Mouse (Mus musculus) cerebellum, postnatal 4 days (tissue): Measurements from ENCODE around the gene Hist1h2ah.
"Not testable (repeated sequence)": the region's sequence is repeated elsewhere in the genome, so short reads cannot be mapped to it uniquely, and the experiment has no call there.

Source experiments
- DNase-seq, 2 experiments: peaks; one replicate each; pipeline ENCODE4 v3.0.0; 2022; ENCODE audit warnings: low spot score in 2 of 2, mixed read lengths in 1 of 2

Hist1h2ah gene

DNA sequence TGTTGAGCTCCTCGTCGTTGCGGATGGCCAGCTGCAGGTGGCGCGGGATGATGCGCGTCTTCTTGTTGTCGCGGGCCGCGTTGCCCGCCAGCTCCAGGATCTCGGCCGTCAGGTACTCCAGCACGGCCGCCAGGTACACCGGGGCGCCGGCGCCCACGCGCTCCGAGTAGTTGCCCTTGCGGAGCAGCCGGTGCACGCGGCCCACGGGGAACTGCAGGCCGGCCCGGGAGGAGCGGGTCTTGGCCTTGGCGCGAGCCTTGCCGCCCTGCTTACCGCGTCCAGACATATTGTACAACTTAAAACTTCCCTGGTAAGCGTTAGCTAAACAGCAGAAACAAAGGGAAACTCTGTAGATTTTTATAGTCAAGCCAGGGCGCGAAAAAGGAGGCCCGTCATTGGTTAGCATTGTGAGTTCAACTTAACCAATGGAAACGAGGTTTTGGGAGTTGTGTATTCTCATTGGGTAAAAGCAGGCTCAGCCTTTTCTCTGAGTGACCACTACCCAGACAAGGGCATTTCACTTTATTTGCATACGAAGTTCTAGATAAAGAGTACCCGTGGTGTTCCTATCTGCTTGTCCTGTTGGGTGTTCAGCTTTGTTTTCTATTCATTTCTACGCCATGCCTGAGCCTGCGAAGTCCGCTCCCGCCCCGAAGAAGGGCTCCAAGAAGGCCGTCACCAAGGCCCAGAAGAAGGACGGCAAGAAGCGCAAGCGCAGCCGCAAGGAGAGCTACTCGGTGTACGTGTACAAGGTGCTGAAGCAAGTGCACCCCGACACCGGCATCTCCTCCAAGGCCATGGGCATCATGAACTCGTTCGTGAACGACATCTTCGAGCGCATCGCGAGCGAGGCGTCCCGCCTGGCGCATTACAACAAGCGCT is at the start of gene Hist1h2ah, which contains the start of gene Hist1h2bk:
Gene Hist1h2ah, minus strand, starts transcription at position 302 of the 882 bp plus-strand sequence.
Gene Hist1h2bk, plus strand, starts transcription at position 604 of the 882 bp plus-strand sequence.
- DNase-seq = peak; percentile 45 to 78

DNA sequence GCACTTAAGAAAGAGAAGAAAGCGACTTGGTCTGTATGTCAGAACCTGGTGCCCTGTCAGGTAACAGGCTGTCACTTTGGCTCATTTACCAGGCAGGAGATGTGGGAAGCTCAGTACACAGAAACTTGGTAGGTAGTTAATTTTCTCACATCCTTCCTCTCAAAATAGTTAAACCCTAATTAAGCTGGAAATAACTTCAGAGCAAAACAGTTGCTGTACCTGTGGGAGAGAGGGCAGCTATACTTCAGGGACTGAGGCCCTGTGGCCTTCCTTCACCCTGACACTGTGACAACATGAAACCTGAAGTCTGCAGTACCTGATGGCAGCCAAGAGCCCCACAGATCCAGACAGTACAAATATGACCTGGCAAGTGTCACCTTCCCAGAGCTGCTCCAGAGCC is 48.8 kb upstream of the Hist1h2ah start, which contains the start of gene Vmn1r188:
Gene Vmn1r188, plus strand, starts transcription at position 301 of the 400 bp plus-strand sequence.
- not testable (repeated sequence) for DNase-seq

DNA sequence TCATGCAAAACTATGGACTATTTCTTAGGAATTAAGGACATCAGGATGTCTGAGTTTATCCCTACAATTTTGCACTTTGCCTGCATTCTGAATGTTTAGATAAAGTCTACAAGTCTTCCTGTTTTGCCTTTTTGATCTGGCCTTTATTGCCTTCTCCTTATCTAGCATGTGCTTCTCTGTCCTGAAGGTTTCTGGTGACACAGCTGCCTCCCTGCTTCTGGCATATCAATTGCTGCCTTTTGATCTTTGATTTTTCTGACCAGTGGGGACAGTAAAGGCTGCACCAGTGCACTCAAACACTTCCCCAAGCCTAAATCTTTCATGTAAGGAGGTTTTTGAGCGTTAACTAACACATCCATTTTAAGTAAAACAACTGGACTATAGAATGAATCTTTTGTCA is 28.1 kb upstream of the Hist1h2ah start:
- DNase-seq = no peak

DNA sequence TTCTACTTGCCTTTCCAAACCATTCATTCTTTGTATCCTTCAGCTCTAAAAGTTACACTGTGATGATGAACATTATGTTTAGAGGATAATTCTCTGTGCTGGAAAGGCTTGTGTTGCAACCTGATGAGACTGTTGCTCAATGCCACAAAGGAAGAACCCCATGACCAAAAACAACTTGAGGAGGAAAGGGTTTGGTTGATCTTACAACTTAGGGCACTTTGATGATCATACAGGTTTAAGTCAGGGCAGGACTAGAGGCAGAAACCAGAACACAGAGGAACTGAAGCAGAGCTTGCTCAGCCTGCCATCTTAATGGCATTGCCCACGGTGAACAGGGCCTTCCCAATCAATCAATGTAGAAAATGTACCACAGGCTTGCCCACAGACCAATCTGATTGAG is 26.1 kb upstream of the Hist1h2ah start:
- DNase-seq = no peak

DNA sequence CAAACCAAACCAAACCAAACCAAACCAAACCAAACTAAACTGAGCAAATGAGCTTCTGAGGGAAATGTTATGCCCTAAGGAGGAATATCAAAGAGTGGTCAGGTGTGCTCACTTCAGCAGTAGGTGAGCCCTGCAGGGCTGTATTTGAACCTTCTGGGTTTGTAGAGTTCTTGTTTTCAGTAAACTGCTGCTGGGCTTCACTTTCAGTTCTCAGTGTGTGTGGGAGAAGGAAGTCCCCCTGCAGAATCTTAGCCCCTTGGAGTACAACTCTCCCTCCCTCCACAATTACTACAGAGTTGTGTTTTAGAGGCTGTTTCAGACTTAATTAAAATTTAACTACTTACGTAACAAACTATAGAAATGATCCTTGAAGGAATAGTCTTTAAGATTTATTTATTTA is 18.4 kb upstream of the Hist1h2ah start:
- no peak for DNase-seq

DNA sequence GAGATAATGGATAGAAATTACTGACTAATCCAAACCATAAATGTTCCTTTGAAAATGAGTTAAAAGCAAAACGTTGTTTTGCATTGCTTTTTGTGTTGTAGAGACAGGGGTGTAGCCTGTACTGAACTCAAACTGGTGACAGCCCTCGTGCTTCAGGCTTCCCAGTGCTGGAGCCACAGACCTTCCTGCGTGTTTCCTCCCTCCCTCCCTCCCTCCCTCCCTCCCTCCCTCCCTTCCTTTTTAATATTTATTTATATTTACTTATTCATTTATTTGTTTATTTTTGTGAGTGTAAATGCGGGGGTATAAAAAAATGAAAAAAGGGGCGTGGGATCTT is 16.1 kb upstream of the Hist1h2ah start:
- no peak for DNase-seq

DNA sequence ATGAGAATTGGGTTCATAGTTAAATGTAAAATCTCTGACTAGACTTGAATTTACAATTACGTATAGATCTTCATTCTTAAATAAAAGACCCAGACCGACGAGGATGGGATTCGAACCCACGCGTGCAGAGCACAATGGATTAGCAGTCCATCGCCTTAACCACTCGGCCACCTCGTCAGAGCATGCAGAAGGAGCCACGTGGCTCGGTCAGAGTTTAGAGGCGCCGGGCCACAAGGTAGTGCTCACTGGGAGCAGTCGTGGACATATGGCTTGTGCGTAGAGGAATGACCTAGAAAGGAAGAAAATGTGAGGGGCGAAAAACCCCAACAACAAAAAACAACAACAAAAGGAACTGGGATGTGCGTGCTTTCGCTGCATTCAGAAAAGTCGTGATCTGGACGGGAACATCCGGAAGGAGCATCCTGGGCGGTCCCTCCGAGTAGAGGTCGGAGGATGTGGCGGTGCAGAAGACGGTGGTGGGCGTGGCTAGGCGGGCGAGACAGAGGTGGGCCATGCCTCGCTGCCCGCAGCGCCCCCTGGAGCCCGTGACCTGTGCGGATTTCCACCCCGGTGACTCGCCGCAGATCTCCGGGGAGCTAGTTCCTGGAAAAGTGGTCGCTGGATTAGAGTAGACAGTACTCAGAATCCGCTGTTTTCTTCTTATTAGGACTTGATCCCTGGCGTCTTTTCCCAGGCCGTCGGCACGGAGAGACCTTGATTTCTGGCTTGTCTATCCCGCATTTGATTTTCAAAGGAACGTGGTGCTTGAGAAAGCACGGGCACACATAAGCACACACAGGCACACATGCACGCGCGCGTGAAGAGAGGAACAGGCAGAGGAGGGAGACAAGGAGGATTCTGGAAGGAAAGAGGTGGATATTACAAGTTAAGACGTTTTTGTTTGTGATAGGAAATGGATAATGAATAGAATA is 15.5 kb upstream of the Hist1h2ah start:
- peak; percentile 78 to 91 for DNase-seq

DNA sequence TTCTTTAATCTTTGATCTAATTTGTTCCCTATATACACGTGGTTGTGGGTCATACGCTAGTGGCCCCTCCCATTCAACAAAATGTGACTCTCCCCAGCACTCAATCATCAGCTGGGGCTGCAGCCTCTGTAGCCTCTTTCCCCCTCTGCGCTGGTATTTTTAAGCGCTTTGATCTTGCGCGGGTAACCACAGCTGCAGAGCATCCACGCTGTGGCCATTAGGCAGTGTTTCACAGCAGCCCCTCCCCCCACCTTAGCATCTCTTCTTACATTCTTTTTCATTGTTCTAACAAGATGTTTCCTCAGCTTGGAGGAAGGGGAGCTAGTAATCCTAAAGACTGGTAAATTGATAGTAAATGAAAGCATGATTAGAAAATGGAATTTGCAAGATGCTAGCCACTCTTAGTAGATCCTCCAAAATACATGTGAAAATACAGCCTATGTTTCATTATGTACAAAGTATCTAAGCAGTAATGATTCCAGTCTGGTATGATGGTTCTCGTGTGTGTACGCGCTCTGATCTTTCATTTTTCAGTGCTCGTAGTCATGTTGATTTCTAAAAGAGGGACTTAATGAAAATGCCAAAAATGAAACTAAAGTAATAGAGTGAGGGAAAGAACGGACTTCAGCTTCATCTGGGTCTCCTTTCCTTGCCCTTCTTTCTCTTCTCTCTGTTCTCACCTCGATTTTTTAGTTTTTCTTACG is 14.5 kb upstream of the Hist1h2ah start:
- peak in 1 of 2 experiments; percentile 35 for DNase-seq

DNA sequence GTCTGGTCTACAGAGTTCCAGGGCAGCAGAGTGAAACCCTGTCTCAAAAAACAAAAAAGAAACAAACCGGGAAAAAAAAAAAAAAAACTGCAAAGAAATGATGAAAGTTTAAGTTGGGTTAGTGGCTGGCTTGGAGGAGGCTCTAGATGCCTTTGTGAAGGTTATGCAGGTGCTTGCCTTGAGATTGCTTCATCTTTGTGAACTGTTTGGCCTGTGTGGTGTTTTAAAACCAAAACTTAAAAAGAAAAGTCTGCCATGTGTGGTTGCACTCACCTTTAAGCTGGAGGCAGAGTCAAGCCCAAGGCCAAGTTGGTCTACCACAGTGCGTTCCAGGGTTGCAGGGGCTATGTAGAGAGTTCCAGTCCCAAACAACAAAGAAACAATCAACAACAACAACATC is 13.7 kb upstream of the Hist1h2ah start:
- DNase-seq = no peak

DNA sequence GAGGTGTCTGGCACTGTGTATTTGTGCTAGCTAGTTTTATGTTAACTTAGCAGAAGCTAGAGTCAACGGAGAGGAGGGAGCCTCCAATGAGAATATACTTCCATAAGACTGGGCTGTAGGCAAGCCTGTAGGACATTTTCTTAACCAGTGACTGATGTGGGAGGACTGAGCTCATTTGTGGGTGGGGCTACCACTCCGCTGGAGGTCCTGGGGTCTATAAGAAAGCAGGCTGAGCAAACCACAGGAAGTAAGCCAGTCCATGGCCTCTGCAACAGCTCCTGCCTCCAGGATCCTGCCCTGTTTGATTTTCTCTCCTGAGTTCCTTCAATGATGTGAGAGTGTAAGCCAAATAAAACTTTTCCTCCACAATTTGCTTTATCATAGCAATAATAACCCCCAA is 9.9 kb upstream of the Hist1h2ah start:
- DNase-seq = no peak

DNA sequence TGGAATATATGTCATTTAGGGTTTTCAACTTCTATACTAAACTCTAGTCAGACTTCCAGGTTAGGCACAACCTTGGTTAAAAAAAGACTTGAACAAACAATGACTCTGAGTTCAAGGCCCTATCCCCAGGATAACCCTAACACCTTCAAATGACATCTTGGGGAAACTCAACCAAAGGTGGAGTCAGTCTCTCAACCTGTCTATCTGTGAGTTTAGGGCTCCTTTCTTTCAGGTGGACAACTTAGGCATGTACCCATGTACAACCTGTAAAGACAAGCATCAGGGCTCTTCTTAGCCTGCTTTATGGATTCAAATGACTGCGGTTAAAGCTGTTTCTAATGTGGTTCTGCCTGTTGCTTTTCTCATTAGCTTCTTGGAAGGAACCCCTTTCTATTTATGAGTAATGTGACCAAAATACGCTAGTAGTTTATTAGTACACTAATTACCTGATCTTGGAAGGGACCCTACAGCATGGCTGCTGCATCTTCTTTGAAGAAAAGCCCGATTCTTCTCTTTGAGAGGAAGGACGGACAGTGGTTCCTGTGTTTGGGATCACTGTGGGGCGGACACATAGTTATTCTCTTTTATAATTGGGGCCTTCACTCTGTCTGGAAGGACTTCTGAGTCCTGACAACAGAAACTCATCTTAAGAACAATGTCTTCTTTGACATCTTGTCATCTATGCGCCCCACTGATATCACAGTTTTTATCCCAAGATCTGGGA is 9.2 kb upstream of the Hist1h2ah start:
- DNase-seq = no peak

DNA sequence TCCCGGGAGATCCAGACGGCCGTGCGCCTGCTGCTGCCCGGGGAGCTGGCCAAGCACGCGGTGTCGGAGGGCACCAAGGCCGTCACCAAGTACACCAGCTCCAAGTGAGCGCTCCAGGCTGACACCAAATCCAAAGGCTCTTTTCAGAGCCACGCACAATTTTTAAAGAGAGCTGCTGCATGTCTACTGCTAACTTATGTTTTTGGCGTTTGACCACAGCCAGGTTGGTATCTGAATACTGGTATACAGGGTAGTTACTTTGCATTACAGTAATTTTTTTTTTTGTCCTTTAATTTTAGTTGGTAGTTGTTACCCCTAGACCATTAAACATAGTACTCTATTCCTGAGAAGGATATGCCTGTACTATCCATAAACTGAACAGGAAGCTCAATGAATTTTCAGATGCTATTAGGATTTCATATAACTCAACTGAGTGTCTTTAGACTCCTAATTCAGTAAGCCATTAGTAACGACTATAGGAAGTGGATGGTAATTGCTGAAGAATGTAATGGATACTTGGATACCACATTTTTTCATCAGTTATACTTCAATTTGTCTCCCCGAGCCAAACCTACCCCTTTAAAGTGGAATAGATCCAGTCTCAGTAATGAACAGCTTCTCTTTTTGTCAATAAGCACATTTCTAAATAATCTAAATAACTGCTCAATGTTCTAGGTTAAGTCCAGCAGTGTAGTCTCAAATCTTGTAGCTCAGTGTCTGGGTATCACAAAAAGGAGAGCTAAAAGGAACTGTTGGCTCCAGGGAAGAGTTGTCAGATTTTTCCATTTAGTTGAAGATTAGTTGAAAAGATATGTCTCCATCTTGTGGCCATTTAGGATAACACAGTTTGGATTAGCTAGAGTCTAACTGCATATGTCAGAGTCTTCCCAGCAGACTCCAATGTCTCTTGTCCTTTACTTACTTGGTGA is 8.4 kb upstream of the Hist1h2ah start:
- no peak for DNase-seq

DNA sequence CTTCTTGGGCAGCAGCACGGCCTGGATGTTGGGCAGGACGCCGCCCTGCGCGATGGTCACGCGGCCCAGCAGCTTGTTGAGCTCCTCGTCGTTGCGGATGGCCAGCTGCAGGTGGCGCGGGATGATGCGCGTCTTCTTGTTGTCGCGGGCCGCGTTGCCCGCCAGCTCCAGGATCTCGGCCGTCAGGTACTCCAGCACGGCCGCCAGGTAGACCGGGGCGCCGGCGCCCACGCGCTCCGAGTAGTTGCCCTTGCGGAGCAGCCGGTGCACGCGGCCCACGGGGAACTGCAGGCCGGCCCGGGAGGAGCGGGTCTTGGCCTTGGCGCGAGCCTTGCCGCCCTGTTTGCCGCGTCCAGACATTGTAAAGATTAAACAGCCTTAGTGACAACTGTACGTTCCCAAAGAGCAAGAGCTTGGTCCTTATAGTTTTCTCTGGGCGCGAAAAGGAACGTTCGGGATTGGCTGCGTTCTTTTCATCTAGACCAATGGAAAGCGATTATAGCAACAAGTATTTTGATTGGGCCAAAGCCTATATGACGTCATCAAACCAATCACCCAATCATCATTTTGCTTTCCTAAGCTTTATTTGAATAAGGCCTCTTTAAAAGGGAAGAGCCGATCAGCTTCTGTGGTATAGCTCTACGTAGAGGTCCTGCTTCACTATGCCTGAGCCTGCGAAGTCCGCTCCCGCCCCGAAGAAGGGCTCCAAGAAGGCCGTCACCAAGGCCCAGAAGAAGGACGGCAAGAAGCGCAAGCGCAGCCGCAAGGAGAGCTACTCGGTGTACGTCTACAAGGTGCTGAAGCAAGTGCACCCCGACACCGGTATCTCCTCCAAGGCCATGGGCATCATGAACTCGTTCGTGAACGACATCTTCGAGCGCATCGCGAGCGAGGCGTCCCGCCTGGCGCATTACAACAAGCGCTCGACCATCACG is 7.5 kb upstream of the Hist1h2ah start, which contains the start of the genes Hist1h2ag and Hist1h2bj:
Gene Hist1h2ag, minus strand, starts transcription at position 377 of the 935 bp plus-strand sequence.
Gene Hist1h2bj, plus strand, starts transcription at position 647 of the 935 bp plus-strand sequence.
- peak; percentile 58 to 83 for DNase-seq

DNA sequence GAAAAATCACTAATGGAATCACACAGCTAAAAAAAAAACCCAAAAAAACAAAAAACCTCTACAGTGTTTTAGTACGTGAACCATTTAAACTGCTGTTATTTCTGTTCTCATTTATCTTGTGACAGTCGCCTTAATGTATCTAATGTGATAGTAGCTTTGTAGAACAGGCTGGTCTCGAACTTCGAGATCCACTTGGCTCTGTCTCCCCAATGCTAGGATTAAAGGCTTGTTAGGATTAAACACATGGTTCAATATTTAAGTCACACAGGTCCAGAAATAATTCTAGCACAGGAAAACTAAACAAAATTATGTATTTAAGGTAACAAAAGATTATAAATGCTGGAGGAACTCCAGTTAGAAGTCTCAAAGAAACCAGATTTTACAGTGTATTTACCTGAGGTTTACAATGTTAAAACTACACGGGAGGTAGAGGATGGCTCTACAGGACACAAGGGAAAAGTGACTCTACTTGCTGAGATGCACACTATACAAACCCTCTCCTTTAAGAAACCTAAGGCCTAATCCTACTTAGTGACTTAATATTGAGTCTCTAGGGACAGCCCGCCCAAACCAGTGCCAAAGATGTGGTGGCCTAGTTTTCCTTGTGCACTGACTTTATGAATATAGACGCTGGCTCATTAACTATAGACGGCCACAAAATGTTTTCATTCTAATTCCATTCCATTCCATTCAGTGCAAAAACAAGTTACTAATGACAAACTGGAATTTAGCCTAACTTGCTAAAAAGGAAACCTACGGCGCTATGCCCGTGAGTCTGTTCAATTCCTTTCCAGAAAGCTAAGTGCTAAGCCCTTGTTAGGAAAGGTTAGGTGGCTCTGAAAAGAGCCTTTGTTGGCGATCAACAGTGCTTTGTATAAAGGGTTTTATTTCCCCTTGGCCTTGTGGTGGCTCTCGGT is 6.5 kb upstream of the Hist1h2ah start:
- no peak for DNase-seq

DNA sequence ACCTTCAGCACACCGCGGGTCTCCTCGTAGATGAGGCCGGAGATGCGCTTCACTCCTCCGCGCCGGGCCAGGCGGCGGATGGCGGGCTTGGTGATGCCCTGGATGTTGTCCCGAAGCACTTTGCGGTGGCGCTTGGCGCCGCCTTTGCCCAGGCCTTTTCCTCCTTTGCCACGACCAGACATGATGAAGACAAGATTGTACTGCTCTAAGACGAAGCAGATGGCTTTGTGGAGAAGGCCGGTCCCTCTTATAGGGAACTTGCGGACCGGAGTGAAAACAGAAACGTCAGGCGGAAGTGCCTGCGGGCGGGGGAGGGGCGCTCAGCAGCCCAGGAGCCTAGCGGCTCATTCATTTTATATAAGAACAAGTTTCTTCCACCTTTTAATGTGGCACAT is 5.8 kb upstream of the Hist1h2ah start, which contains the start of gene Hist1h4i:
Gene Hist1h4i, minus strand, starts transcription at position 221 of the 395 bp plus-strand sequence.
- peak; percentile 93 to 97 for DNase-seq

DNA sequence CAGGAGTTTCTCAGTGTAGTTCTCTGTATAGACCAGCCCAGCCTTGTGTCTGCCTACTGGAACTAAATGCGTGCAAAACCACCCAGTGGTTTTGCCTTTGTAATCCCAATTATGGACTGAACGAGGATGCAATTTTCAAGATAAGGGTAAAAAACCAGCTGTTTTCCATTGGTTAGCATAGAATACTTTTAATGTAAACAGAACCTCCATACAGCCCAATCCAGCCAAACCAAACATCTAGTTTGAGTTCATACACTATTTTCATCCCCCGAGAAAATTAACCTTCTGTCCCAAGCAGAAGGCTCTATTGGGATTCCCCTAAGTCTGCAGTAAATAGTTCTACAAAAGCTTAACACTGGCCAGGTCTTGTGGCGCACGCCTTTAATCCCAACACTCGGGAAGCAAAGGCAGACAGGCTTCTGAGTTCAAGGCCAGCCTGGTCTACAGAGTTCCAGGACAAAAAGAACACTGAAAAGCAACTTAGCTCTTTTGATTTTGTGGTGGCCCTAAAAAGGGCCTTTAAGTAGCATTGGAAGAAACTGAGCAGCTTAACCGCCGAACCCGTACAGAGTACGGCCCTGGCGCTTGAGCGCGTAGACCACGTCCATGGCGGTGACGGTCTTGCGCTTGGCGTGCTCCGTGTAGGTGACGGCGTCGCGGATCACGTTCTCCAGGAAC is 5.2 kb upstream of the Hist1h2ah start:
- DNase-seq = no peak

DNA sequence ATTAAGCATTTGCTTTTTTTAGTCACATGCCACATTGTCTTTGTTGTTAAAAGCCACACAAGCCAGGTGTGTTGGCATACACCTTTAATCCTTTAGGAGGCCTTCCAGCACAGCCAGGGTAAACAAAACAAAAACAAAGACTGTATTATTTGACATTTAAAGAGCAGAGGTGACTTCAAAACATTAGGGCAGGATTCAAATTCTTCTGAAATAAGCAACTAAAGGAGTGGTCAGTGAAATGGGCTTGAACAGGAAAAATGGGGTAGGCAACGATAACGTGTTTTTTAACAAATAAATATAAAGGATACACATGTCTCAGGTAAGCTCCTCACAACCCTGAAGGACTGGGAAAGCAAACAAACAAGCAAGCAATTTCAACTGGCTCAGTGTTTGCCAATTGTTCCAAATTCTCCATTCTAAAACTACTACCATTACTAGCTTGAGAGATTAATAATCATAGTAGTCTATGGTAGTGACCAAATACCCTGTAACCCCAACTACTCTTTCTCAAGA is 4.6 kb upstream of the Hist1h2ah start:
- no peak for DNase-seq
